Mouse (Mus musculus) lung, embryonic 14.5 days (tissue): ENCODE measurements at regions not wholly inside any gene's neighbourhood (a gene's known extent, or its start where the extent isn't known, plus 50 kb on each side); places are given as distances from the start of the nearest gene placed in this dataset.

Experiments used
- ATAC-seq: fragments of 200-750 bp; cut with Nextera tagmentation; 2 replicates; pipeline ENCODE4 v1.8.0; 2017; ENCODE audit warnings: mild to moderate bottlenecking, moderate TSS enrichment, moderate library complexity; ENCODE audit not compliant: insufficient read depth
- DNase-seq: peaks from one replicate; pipeline ENCODE4 v3.0.0-alpha.2; 2015
- H3K27ac ChIP-seq: fragments of 300-500 bp; sonication (generic); 2 replicates; pipeline ENCODE4 v1.5.1; 2014; ENCODE audit warnings: low read depth, mild to moderate bottlenecking, moderate library complexity
- H3K27me3 ChIP-seq: fragments of 300-500 bp; sonication (generic); 2 replicates; pipeline ENCODE4 v1.6.1; 2014; ENCODE audit warnings: low read length, control low read depth; ENCODE audit not compliant: insufficient read depth
- H3K36me3 ChIP-seq: fragments of 300-500 bp; sonication (generic); 2 replicates; pipeline ENCODE4 v1.6.1; 2014; ENCODE audit warnings: control low read depth; ENCODE audit not compliant: insufficient read depth
- H3K4me1 ChIP-seq: fragments of 300-500 bp; sonication (generic); 2 replicates; pipeline ENCODE4 v1.6.1; 2014; ENCODE audit warnings: antibody characterized with exemption, control low read depth; ENCODE audit not compliant: insufficient read depth
- H3K4me2 ChIP-seq: fragments of 300-500 bp; sonication (generic); 2 replicates; pipeline ENCODE4 v1.6.1; 2014; ENCODE audit warnings: mild to moderate bottlenecking
- H3K4me3 ChIP-seq: fragments of 300-500 bp; sonication (generic); 2 replicates; pipeline ENCODE4 v1.5.1; 2014; ENCODE audit warnings: low read depth, low read length
- H3K9ac ChIP-seq: fragments of 300-500 bp; sonication (generic); 2 replicates; pipeline ENCODE4 v1.6.1; 2014
- H3K9me3 ChIP-seq: fragments of 300-500 bp; sonication (generic); 2 replicates; pipeline ENCODE4 v1.6.1; 2016; ENCODE audit warnings: low read depth, low read length, control low read depth
- CTCF ChIP-seq: IDR thresholded peaks from 2 replicates; pipeline ENCODE4 v1.5.1; 2016; ENCODE audit warnings: antibody characterized with exemption, low read depth
- WGBS: fragments of 180-500 bp; shearing (Covaris S2); extraction: QIAGEN DNeasy Blood & Tissue Kit; methylation state at CpG from one replicate; pipeline ENCODE4 v1.1.7; 2014; 5-methylcytosine and 5-hydroxymethylcytosine counted together

- no peaks in the 10 kb centered on the region for H3K27me3 ChIP-seq
- H3K4me2 ChIP-seq = no peak overlapping the region
- no peaks in the 10 kb centered on the region for H3K9me3 ChIP-seq
- no peaks in the 10 kb centered on the region for H3K36me3 ChIP-seq
- 60% methylated on average over 13 of the region's 13 CpGs for WGBS
- no peak for TF ChIP-seq CTCF
- ATAC-seq (peak; percentile 52; the same call in 1 of the 2 replicates), DNase-seq (peak; percentile 46)
- H3K4me1 ChIP-seq = peaks cover 4% of the 10 kb centered on the region
- no peak overlapping the region for H3K4me3 ChIP-seq
- no peak overlapping the region for H3K9ac ChIP-seq
- H3K27ac ChIP-seq = no peak overlapping the region
Measured at GRCm38 (mm10) chr5:73729646-73730045, 78.5 kb downstream of the Spata18 start.

- 48% methylated on average over 9 of the region's 9 CpGs for WGBS
- no peak for DNase-seq
- H3K9me3 ChIP-seq = no peaks in the 10 kb centered on the region
Measured at GRCm38 (mm10) chr5:73731423-73731822, 80.2 kb downstream of the Spata18 start.

GRCm38 (mm10) chr5:73731991-73732565 lies 80.9 kb downstream of the Spata18 start:
- Histone ChIP-seq H3K27ac (no peak overlapping the region), H3K4me2 (no peak overlapping the region), H3K4me1 (peaks cover 4% of the 10 kb centered on the region), H3K27me3 (no peaks in the 10 kb centered on the region), H3K9ac (no peak overlapping the region), H3K36me3 (no peaks in the 10 kb centered on the region), H3K4me3 (no peak overlapping the region), H3K9me3 (no peaks in the 10 kb centered on the region)
- TF ChIP-seq CTCF = no peak
- DNase-seq (no peak), ATAC-seq (no peak)
- 41% methylated on average over 9 of the region's 9 CpGs for whole genome bisulfite sequencing

More at GRCm38 (mm10) chr5:73731423-73731822, 80.2 kb downstream of the Spata18 start:
- no peak for TF ChIP-seq CTCF
- no peak overlapping the region for H3K4me2 ChIP-seq
- peaks cover 4% of the 10 kb centered on the region for H3K4me1 ChIP-seq
- no peaks in the 10 kb centered on the region for H3K27me3 ChIP-seq
- H3K9ac ChIP-seq = no peak overlapping the region
- H3K36me3 ChIP-seq = no peaks in the 10 kb centered on the region
- no peak overlapping the region for H3K27ac ChIP-seq
- no peak overlapping the region for H3K4me3 ChIP-seq
- ATAC-seq = no peak

GRCm38 (mm10) chr5:73740766-73741165 lies 89.6 kb downstream of the Spata18 start:
- TF ChIP-seq CTCF = no peak
- no peaks in the 10 kb centered on the region for H3K4me1 ChIP-seq
- no peak overlapping the region for H3K9ac ChIP-seq
- no peak overlapping the region for H3K4me2 ChIP-seq
- no peaks in the 10 kb centered on the region for H3K27me3 ChIP-seq
- no peaks in the 10 kb centered on the region for H3K36me3 ChIP-seq
- ATAC-seq (no peak), DNase-seq (no peak)
- no peak overlapping the region for H3K27ac ChIP-seq
- H3K4me3 ChIP-seq = no peak overlapping the region
- WGBS = 63% methylated on average over 3 of the region's 3 CpGs
- H3K9me3 ChIP-seq = no peaks in the 10 kb centered on the region

GRCm38 (mm10) chr5:73741441-73741840 lies 90.3 kb downstream of the Spata18 start:
- H3K4me3 ChIP-seq = no peak overlapping the region
- no peaks in the 10 kb centered on the region for H3K27me3 ChIP-seq
- H3K9me3 ChIP-seq = no peaks in the 10 kb centered on the region
- H3K9ac ChIP-seq = no peak overlapping the region
- 85% methylated on average over 11 of the region's 11 CpGs for WGBS
- no peaks in the 10 kb centered on the region for H3K36me3 ChIP-seq
- no peak overlapping the region for H3K27ac ChIP-seq
- DNase-seq (no peak), ATAC-seq (no peak)
- no peaks in the 10 kb centered on the region for H3K4me1 ChIP-seq
- no peak overlapping the region for H3K4me2 ChIP-seq
- no peak for TF ChIP-seq CTCF

- no peak for TF ChIP-seq CTCF
- H3K27me3 ChIP-seq = no peaks in the 10 kb centered on the region
- no peaks in the 10 kb centered on the region for H3K9me3 ChIP-seq
- H3K36me3 ChIP-seq = no peaks in the 10 kb centered on the region
- H3K4me2 ChIP-seq = no peak overlapping the region
- no peak overlapping the region for H3K27ac ChIP-seq
- ATAC-seq (no peak), DNase-seq (no peak)
- no peak overlapping the region for H3K4me3 ChIP-seq
- H3K4me1 ChIP-seq = no peaks in the 10 kb centered on the region
- no peak overlapping the region for H3K9ac ChIP-seq
- WGBS = 84% methylated on average over 1 of the region's 1 CpGs
Measured at GRCm38 (mm10) chr5:73743953-73744352, 92.8 kb downstream of the Spata18 start.

DNA sequence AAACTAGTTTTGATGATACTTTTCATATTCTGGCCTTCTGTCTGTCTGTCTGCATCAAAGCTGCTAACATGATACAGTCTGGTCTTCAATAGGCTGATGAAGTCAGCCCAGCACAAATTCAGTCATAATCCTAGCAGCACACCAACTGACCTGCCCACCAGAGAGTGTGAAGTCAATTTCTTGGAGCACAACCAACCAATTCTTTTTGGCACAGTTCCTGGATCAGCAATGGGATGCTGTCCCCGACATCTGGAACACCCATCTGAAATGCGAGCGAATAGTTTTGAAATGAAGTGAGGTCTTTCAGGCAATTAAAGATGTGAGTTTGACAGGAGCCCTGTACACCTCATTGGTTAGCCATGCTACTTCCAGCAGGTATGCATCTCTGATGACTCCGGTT lies 98.6 kb downstream of the Spata18 start:
- H3K4me1 ChIP-seq = peaks cover 6% of the 10 kb centered on the region; the same call in 1 of the 2 replicates
- no peaks in the 10 kb centered on the region for H3K36me3 ChIP-seq
- no peak overlapping the region for H3K4me2 ChIP-seq
- H3K4me3 ChIP-seq = no peak overlapping the region
- no peak for TF ChIP-seq CTCF
- no peaks in the 10 kb centered on the region for H3K9me3 ChIP-seq
- no peak overlapping the region for H3K9ac ChIP-seq
- no peaks in the 10 kb centered on the region for H3K27me3 ChIP-seq
- WGBS = 39% methylated on average over 4 of the region's 4 CpGs
- DNase-seq (peak; percentile 81), ATAC-seq (no peak)
- H3K27ac ChIP-seq = no peak overlapping the region
